Mouse (Mus musculus) myocyte (in vitro differentiated cells): ENCODE measurements around the gene Mrgbp. TPM values are rescaled to one million over a fixed set of nuclear protein-coding genes. Genes with fewer than 3 reads are reported as not detected.

ENCODE experiments used
- H3K27me3 ChIP-seq: one replicate; pipeline ENCODE4 v1.6.1; 2011; ENCODE audit not compliant: control insufficient read depth, insufficient read depth, insufficient read length
- H3K36me3 ChIP-seq: one replicate; pipeline ENCODE4 v1.6.1; 2011; ENCODE audit not compliant: control insufficient read depth, insufficient read depth
- H3K4me2 ChIP-seq: one replicate; pipeline ENCODE4 v1.6.1; 2011; ENCODE audit warnings: low read depth, control low read depth
- H3K4me3 ChIP-seq: one replicate; pipeline ENCODE4 v1.5.1; 2011; ENCODE audit warnings: mild to moderate bottlenecking, control low read depth, moderate library complexity
- H3K79me2 ChIP-seq: one replicate; pipeline ENCODE4 v1.6.1; 2011; ENCODE audit not compliant: control insufficient read depth, insufficient read depth
- H3ac ChIP-seq: one replicate; pipeline ENCODE4 v1.6.1; 2011; ENCODE audit not compliant: control insufficient read depth, insufficient read length
- CEBPB ChIP-seq: IDR thresholded peaks from 2 replicates; pipeline ENCODE4 v1.6.1; 2011; ENCODE audit warnings: mild to moderate bottlenecking, moderate library complexity; ENCODE audit not compliant: poor library complexity, insufficient read depth, severe bottlenecking
- E2F4 ChIP-seq: IDR thresholded peaks from one replicate; pipeline ENCODE4 v1.6.1; 2011; ENCODE audit warnings: mild to moderate bottlenecking, control low read depth, moderate library complexity; ENCODE audit not compliant: insufficient read depth
- MAX ChIP-seq: IDR thresholded peaks from one replicate; pipeline ENCODE4 v1.6.1; 2011; ENCODE audit warnings: low read depth, mild to moderate bottlenecking, control low read depth
- MYOD1 ChIP-seq, 3 experiments: IDR thresholded peaks; one replicate each; pipeline ENCODE4 v1.6.1; 2011; ENCODE audit warnings: control low read depth in 2 of 3, low read depth in 2 of 3, mild to moderate bottlenecking in 2 of 3, moderate library complexity in 1 of 3; ENCODE audit not compliant: insufficient read length in 2 of 3, control insufficient read depth in 1 of 3
- MYOG ChIP-seq, 3 experiments: IDR thresholded peaks; one replicate each; pipeline ENCODE4 v1.6.1; 2011; ENCODE audit warnings: control low read depth in 2 of 3, low read depth in 2 of 3, mild to moderate bottlenecking in 2 of 3; ENCODE audit not compliant: insufficient read length in 2 of 3, control insufficient read depth in 1 of 3, insufficient read depth in 1 of 3
- POLR2A ChIP-seq: IDR thresholded peaks from one replicate; pipeline ENCODE4 v1.6.1; 2011; ENCODE audit warnings: low read depth, mild to moderate bottlenecking, control low read depth, moderate library complexity; ENCODE audit not compliant: insufficient read length
- POLR2AphosphoS2 ChIP-seq: IDR thresholded peaks from one replicate; pipeline ENCODE4 v1.6.1; 2011; ENCODE audit warnings: low read depth, control low read depth; ENCODE audit not compliant: insufficient read length
- REST ChIP-seq: IDR thresholded peaks from one replicate; pipeline ENCODE4 v1.6.1; 2011; ENCODE audit warnings: mild to moderate bottlenecking, control low read depth, moderate library complexity; ENCODE audit not compliant: insufficient read depth, insufficient read length
- SRF ChIP-seq: IDR thresholded peaks from one replicate; pipeline ENCODE4 v1.6.1; 2011; ENCODE audit warnings: low read depth; ENCODE audit not compliant: control insufficient read depth, insufficient read length
- TCF12 ChIP-seq: IDR thresholded peaks from one replicate; pipeline ENCODE4 v1.6.1; 2011; ENCODE audit warnings: mild to moderate bottlenecking, control low read depth; ENCODE audit not compliant: poor library complexity, insufficient read depth, severe bottlenecking
- TCF3 ChIP-seq: IDR thresholded peaks from one replicate; pipeline ENCODE4 v1.6.1; 2011; ENCODE audit warnings: low read depth, control low read depth; ENCODE audit not compliant: insufficient read length
- USF1 ChIP-seq: IDR thresholded peaks from one replicate; pipeline ENCODE4 v1.6.1; 2011; ENCODE audit warnings: low read depth, mild to moderate bottlenecking, control low read depth, moderate library complexity
- polyA plus RNA-seq: library from polyadenylated mRNA; unstranded; fragments of >200 nt; fragmentation: generic; extraction: Trizol; gene quantifications from one replicate; pipeline ENCODE4 v1.2.1, GENCODE M21; 2012; ENCODE audit warnings: missing spikeins

The Mrgbp gene
- polyA plus RNA-seq, 1 experiment, result 17.9 TPM

- Histone ChIP-seq H3K36me3 (no peaks in the 10 kb centered on the region), H3K4me2 (no peak overlapping the region), H3K27me3 (peaks cover 18% of the 10 kb centered on the region), H3K79me2 (no peaks in the 10 kb centered on the region), H3ac (no peak overlapping the region), H3K4me3 (no peak overlapping the region)
- TF ChIP-seq REST, result no peak
- TF ChIP-seq TCF12, result no peak
- TF ChIP-seq MYOD1 (IDR thresholded peaks at IDR 0.05; ENCODE audit: control insufficient read depth in 1 of 3, insufficient read length in 2 of 3, low read depth in 2 of 3), result no peak
Measured at GRCm38 (mm10) chr2:180576482-180576881, 4.6 kb upstream of the Mrgbp start.

DNA sequence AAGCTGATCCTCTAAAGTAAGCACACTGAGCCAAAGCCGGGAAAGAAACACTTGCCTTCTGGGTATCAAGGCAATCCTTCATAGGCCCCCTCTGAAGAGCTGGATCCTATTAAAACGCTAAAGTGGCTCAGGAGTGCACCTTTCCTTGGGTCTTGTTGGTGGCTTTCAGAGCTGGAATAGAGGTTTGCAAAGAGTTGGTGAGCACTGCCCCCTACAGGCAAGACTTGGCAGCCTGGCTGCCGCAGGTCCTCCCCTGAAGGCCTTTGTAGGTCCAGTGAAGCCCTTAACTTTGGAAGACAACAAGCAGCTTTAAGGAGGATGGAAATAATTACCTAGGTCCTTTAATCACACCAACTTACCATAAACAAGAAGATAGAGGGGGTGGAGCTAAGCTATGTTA, 2.4 kb upstream of the Mrgbp start:
- TF ChIP-seq USF1, result no peak
- TF ChIP-seq POLR2A, result no peak
- TF ChIP-seq REST, result no peak
- TF ChIP-seq SRF, result no peak
- TF ChIP-seq TCF12, result no peak
- Histone ChIP-seq H3ac (no peak overlapping the region), H3K27me3 (peaks cover 11% of the 10 kb centered on the region), H3K36me3 (no peaks in the 10 kb centered on the region), H3K4me2 (no peak overlapping the region), H3K79me2 (peaks cover 9% of the 10 kb centered on the region), H3K4me3 (no peak overlapping the region)

- Histone ChIP-seq H3K4me3 (peak overlapping the region; percentile 47), H3K27me3 (no peaks in the 10 kb centered on the region), H3K79me2 (peaks cover 9% of the 10 kb centered on the region), H3K36me3 (no peaks in the 10 kb centered on the region), H3K4me2 (peak overlapping the region; percentile 98), H3ac (peak overlapping the region; percentile 87)
- TF ChIP-seq POLR2A (peak; percentile 80), E2F4 (no peak), TCF3 (no peak), MYOD1 (IDR thresholded peaks at IDR 0.05; ENCODE audit: control insufficient read depth in 1 of 3, insufficient read length in 2 of 3, low read depth in 2 of 3) (peak in 1 of 3 experiments; percentile 21), MYOG (IDR thresholded peaks at IDR 0.05; ENCODE audit: control insufficient read depth in 1 of 3, insufficient read depth in 1 of 3, insufficient read length in 2 of 3, low read depth in 2 of 3) (no peak), USF1 (no peak), POLR2AphosphoS2 (peak; percentile 80), MAX (no peak), CEBPB (no peak), TCF12 (no peak), SRF (peak; percentile 21), REST (no peak)
Measured at GRCm38 (mm10) chr2:180582481-180583153, 1.5 kb downstream of the Mrgbp start.

DNA sequence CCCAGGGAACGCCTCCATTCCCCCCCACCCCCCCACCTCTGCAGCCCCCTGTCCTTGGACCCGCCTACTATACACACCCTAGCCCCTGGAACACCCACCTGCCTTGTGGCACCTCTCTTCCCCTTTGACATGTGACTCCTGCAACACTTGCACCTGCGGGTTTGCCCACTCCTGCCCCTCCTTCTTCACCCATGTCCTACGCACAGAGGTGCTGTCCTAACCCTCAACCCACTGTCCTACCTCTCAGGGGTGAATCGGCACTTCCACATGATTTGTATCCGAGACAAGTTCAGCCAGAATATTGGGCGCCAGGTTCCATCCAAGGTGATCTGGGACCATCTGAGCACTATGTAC, 2.0 kb downstream of the Mrgbp start:
- Histone ChIP-seq H3K36me3 (no peaks in the 10 kb centered on the region), H3K27me3 (no peaks in the 10 kb centered on the region), H3K79me2 (peaks cover 9% of the 10 kb centered on the region), H3K4me3 (peak overlapping the region; percentile 47), H3ac (peak overlapping the region; percentile 87), H3K4me2 (peak overlapping the region; percentile 98)
- no peak for TF ChIP-seq POLR2AphosphoS2
- no peak for TF ChIP-seq USF1
- no peak for TF ChIP-seq TCF12

- peaks cover 17% of the 10 kb centered on the region for H3K36me3 ChIP-seq
- peaks cover 5% of the 10 kb centered on the region for H3K79me2 ChIP-seq
- no peak for TF ChIP-seq CEBPB
- TF ChIP-seq MYOD1 (IDR thresholded peaks at IDR 0.05; ENCODE audit: control insufficient read depth in 1 of 3, insufficient read length in 2 of 3, low read depth in 2 of 3), result no peak
- H3K4me3 ChIP-seq, result peak overlapping the region; percentile 90
- H3K27me3 ChIP-seq, result no peaks in the 10 kb centered on the region
- H3K4me2 ChIP-seq, result peak overlapping the region; percentile 56
- peak overlapping the region; percentile 96 for H3ac ChIP-seq
Measured at GRCm38 (mm10) chr2:180588736-180589122, 7.6 kb downstream of the Mrgbp start.
